Mouse (Mus musculus) midbrain, embryonic 15.5 days (tissue): ENCODE results near the gene Trdmt1. TPM values are rescaled to one million over a fixed set of nuclear protein-coding genes. Genes with fewer than 3 reads are reported as not detected.

ENCODE experiments used
- ATAC-seq: fragments of 200-750 bp; cut with Nextera tagmentation; replicated peaks from 2 replicates; pipeline ENCODE4 v1.8.0; 2017; ENCODE audit warnings: moderate TSS enrichment
- H3K27ac ChIP-seq: fragments of 300-500 bp; sonication (generic); 2 replicates; pipeline ENCODE4 v1.5.1; 2015; ENCODE audit warnings: mild to moderate bottlenecking, inconsistent platforms
- H3K27me3 ChIP-seq: fragments of 300-500 bp; sonication (generic); replicated peaks from 2 replicates; pipeline ENCODE4 v1.6.1; 2015; ENCODE audit warnings: inconsistent platforms
- H3K36me3 ChIP-seq: fragments of 300-500 bp; sonication (generic); replicated peaks from 2 replicates; pipeline ENCODE4 v1.6.1; 2015; ENCODE audit warnings: inconsistent platforms
- H3K4me1 ChIP-seq: fragments of 300-500 bp; sonication (generic); 2 replicates; pipeline ENCODE4 v1.6.1; 2015; ENCODE audit warnings: inconsistent platforms
- H3K4me2 ChIP-seq: fragments of 300-500 bp; sonication (generic); 2 replicates; pipeline ENCODE4 v1.6.1; 2015; ENCODE audit warnings: inconsistent platforms, mild to moderate bottlenecking, moderate library complexity
- H3K4me3 ChIP-seq: fragments of 300-500 bp; sonication (generic); 2 replicates; pipeline ENCODE4 v1.5.1; 2015; ENCODE audit warnings: mild to moderate bottlenecking, inconsistent platforms
- H3K9ac ChIP-seq: fragments of 300-500 bp; sonication (generic); 2 replicates; pipeline ENCODE4 v1.6.1; 2015; ENCODE audit warnings: mild to moderate bottlenecking, inconsistent platforms
- H3K9me3 ChIP-seq: fragments of 300-500 bp; sonication (generic); 2 replicates; pipeline ENCODE4 v1.6.1; 2016; ENCODE audit warnings: inconsistent platforms
- WGBS: fragments of 180-500 bp; shearing (Covaris S2); methylation state at CpG from one replicate; pipeline ENCODE4 v1.1.7; 2015; ENCODE audit warnings: mixed read lengths; 5-methylcytosine and 5-hydroxymethylcytosine counted together
- polyA plus RNA-seq: library from polyadenylated mRNA; unstranded; fragments of >200 nt; fragmentation: Nextera tagmentation; extraction: Ambion mirVana; gene quantifications from 2 replicates; pipeline ENCODE4 v1.2.1, GENCODE M21; 2015

Gene Trdmt1
- polyA plus RNA-seq, 1 experiment from 2014 or later, result 6.3 TPM

- H3K4me3 ChIP-seq, result no peak overlapping the region
- 67% methylated on average over 8 of the region's 8 CpGs for WGBS
- no peaks in the 10 kb centered on the region for H3K4me1 ChIP-seq
- no peak overlapping the region for H3K27ac ChIP-seq
- H3K27me3 ChIP-seq, result no peaks in the 10 kb centered on the region
- no peak overlapping the region for H3K4me2 ChIP-seq
- H3K36me3 ChIP-seq, result peaks cover 3% of the 10 kb centered on the region; the same call in 1 of the 2 replicates
- no peak overlapping the region for H3K9ac ChIP-seq
- peak; percentile 45; the same call in 1 of the 2 replicates for ATAC-seq
- H3K9me3 ChIP-seq, result no peaks in the 10 kb centered on the region
Observed at GRCm38 (mm10) chr2:13523540-13524456, 20.7 kb downstream of the Trdmt1 start.

- Histone ChIP-seq H3K9ac (no peak overlapping the region), H3K4me1 (no peaks in the 10 kb centered on the region), H3K27me3 (no peaks in the 10 kb centered on the region), H3K4me3 (no peak overlapping the region), H3K9me3 (no peaks in the 10 kb centered on the region), H3K4me2 (no peak overlapping the region), H3K36me3 (peaks cover 3% of the 10 kb centered on the region; the same call in 1 of the 2 replicates), H3K27ac (no peak overlapping the region)
- 37% methylated on average over 8 of the region's 8 CpGs for WGBS
- ATAC-seq, result no peak
Observed at GRCm38 (mm10) chr2:13522106-13522505, 22.4 kb downstream of the Trdmt1 start.

GRCm38 (mm10) chr2:13514949-13515348, 29.5 kb downstream of the Trdmt1 start:
- Histone ChIP-seq H3K4me3 (no peak overlapping the region), H3K4me1 (no peaks in the 10 kb centered on the region), H3K27ac (no peak overlapping the region), H3K36me3 (0 out of 2 replicates have a peak, but pooled peaks cover 3% of the 10 kb centered on the region), H3K4me2 (no peak overlapping the region), H3K9me3 (no peaks in the 10 kb centered on the region), H3K27me3 (no peaks in the 10 kb centered on the region), H3K9ac (no peak overlapping the region)
- no peak for ATAC-seq
- WGBS, result 41% methylated on average over 4 of the region's 4 CpGs

- 87% methylated on average over 2 of the region's 2 CpGs for WGBS
- H3K4me2 ChIP-seq, result no peak overlapping the region
- no peaks in the 10 kb centered on the region for H3K36me3 ChIP-seq
- no peak overlapping the region for H3K27ac ChIP-seq
- no peak overlapping the region for H3K9ac ChIP-seq
- H3K9me3 ChIP-seq, result no peaks in the 10 kb centered on the region
- no peaks in the 10 kb centered on the region for H3K27me3 ChIP-seq
- H3K4me3 ChIP-seq, result no peak overlapping the region
- ATAC-seq, result no peak
- 0 out of 2 replicates have a peak, but pooled peaks cover 2% of the 10 kb centered on the region for H3K4me1 ChIP-seq
Observed at GRCm38 (mm10) chr2:13502717-13503116, 41.8 kb downstream of the Trdmt1 start.

- Histone ChIP-seq H3K4me3 (no peak overlapping the region), H3K27ac (no peak overlapping the region), H3K36me3 (no peaks in the 10 kb centered on the region), H3K9me3 (no peaks in the 10 kb centered on the region), H3K4me1 (0 out of 2 replicates have a peak, but pooled peaks cover 2% of the 10 kb centered on the region), H3K27me3 (no peaks in the 10 kb centered on the region), H3K4me2 (no peak overlapping the region), H3K9ac (no peak overlapping the region)
- 15% methylated on average over 5 of the region's 5 CpGs for WGBS
- no peak for ATAC-seq
Observed at GRCm38 (mm10) chr2:13501553-13501952, 42.9 kb downstream of the Trdmt1 start.

GRCm38 (mm10) chr2:13500298-13500999, 44.0 kb downstream of the Trdmt1 start:
- no peaks in the 10 kb centered on the region for H3K27me3 ChIP-seq
- no peak overlapping the region for H3K9ac ChIP-seq
- 27% methylated on average over 5 of the region's 5 CpGs for WGBS
- no peak overlapping the region for H3K4me2 ChIP-seq
- peak; percentile 91 for ATAC-seq
- no peak overlapping the region for H3K4me3 ChIP-seq
- H3K4me1 ChIP-seq, result 0 out of 2 replicates have a peak, but pooled peaks cover 2% of the 10 kb centered on the region
- no peak overlapping the region for H3K27ac ChIP-seq
- no peaks in the 10 kb centered on the region for H3K9me3 ChIP-seq
- H3K36me3 ChIP-seq, result no peaks in the 10 kb centered on the region

- no peaks in the 10 kb centered on the region for H3K9me3 ChIP-seq
- no peaks in the 10 kb centered on the region for H3K27me3 ChIP-seq
- WGBS, result 91% methylated on average over 7 of the region's 7 CpGs
- H3K27ac ChIP-seq, result no peak overlapping the region
- H3K4me3 ChIP-seq, result no peak overlapping the region
- no peak for ATAC-seq
- H3K4me1 ChIP-seq, result 0 out of 2 replicates have a peak, but pooled peaks cover 2% of the 10 kb centered on the region
- no peak overlapping the region for H3K9ac ChIP-seq
- no peaks in the 10 kb centered on the region for H3K36me3 ChIP-seq
- no peak overlapping the region for H3K4me2 ChIP-seq
Observed at GRCm38 (mm10) chr2:13499196-13499595, 45.3 kb downstream of the Trdmt1 start.

GRCm38 (mm10) chr2:13496087-13496486, 48.4 kb downstream of the Trdmt1 start:
- WGBS, result 74% methylated on average over 2 of the region's 2 CpGs
- Histone ChIP-seq H3K27ac (no peak overlapping the region), H3K4me2 (no peak overlapping the region), H3K36me3 (no peaks in the 10 kb centered on the region), H3K27me3 (no peaks in the 10 kb centered on the region), H3K4me3 (no peak overlapping the region), H3K9me3 (no peaks in the 10 kb centered on the region), H3K4me1 (0 out of 2 replicates have a peak, but pooled peaks cover 2% of the 10 kb centered on the region), H3K9ac (no peak overlapping the region)
- no peak for ATAC-seq

GRCm38 (mm10) chr2:13492927-13493326, 51.5 kb downstream of the Trdmt1 start:
- no peaks in the 10 kb centered on the region for H3K36me3 ChIP-seq
- H3K27ac ChIP-seq, result no peak overlapping the region
- no peak for ATAC-seq
- H3K9me3 ChIP-seq, result no peaks in the 10 kb centered on the region
- H3K4me1 ChIP-seq, result no peaks in the 10 kb centered on the region
- H3K27me3 ChIP-seq, result no peaks in the 10 kb centered on the region
- H3K4me2 ChIP-seq, result no peak overlapping the region
- 72% methylated on average over 4 of the region's 4 CpGs for WGBS
- H3K9ac ChIP-seq, result no peak overlapping the region
- no peak overlapping the region for H3K4me3 ChIP-seq

GRCm38 (mm10) chr2:13491734-13492133, 52.7 kb downstream of the Trdmt1 start, which contains the start of gene Cubn:
Gene Cubn, minus strand, starts transcription at chr2:13491813.
- Histone ChIP-seq H3K4me2 (no peak within 1 kb of the TSS), H3K4me3 (no peak within 1 kb of the TSS)

GRCm38 (mm10) chr2:13490480-13490879, 54.0 kb downstream of the Trdmt1 start:
- H3K36me3 ChIP-seq, result no peaks in the 10 kb centered on the region
- no peak overlapping the region for H3K4me2 ChIP-seq
- no peak for ATAC-seq
- no peak overlapping the region for H3K27ac ChIP-seq
- no peaks in the 10 kb centered on the region for H3K9me3 ChIP-seq
- no peaks in the 10 kb centered on the region for H3K27me3 ChIP-seq
- no peak overlapping the region for H3K4me3 ChIP-seq
- 90% methylated on average over 2 of the region's 2 CpGs for WGBS
- H3K4me1 ChIP-seq, result no peaks in the 10 kb centered on the region
- no peak overlapping the region for H3K9ac ChIP-seq

More at GRCm38 (mm10) chr2:13491734-13492133, 52.7 kb downstream of the Trdmt1 start, which contains the start of gene Cubn:
- no peaks in the 10 kb centered on the region for H3K27me3 ChIP-seq
- no peak within 1 kb of the TSS for H3K27ac ChIP-seq
- no peak for ATAC-seq
- H3K9me3 ChIP-seq, result no peaks in the 10 kb centered on the region
- no peak within 1 kb of the TSS for H3K9ac ChIP-seq
- H3K36me3 ChIP-seq, result no peaks in the 10 kb centered on the region
- no peaks in the 10 kb centered on the region for H3K4me1 ChIP-seq
- 31% methylated on average over 8 of the region's 8 CpGs for WGBS

- H3K4me1 ChIP-seq, result no peaks in the 10 kb centered on the region
- no peaks in the 10 kb centered on the region for H3K36me3 ChIP-seq
- H3K4me2 ChIP-seq, result no peak overlapping the region
- ATAC-seq, result no peak
- H3K27ac ChIP-seq, result no peak overlapping the region
- H3K9ac ChIP-seq, result no peak overlapping the region
- H3K27me3 ChIP-seq, result no peaks in the 10 kb centered on the region
- no peak overlapping the region for H3K4me3 ChIP-seq
- no peaks in the 10 kb centered on the region for H3K9me3 ChIP-seq
- 77% methylated on average over 8 of the region's 8 CpGs for whole genome bisulfite sequencing
Observed at GRCm38 (mm10) chr2:13486470-13486869, 58.0 kb downstream of the Trdmt1 start.
